Mouse (Mus musculus) brain, embryonic 14.5 days (tissue): ENCODE results near the gene Elmo1. TPM values are rescaled to one million over a fixed set of nuclear protein-coding genes. Genes with fewer than 3 reads are reported as not detected.

ENCODE experiments used
- DNase-seq: peaks from one replicate; pipeline ENCODE4 v3.0.0-alpha.2; 2011; ENCODE audit warnings: low read depth
- CTCF ChIP-seq: fragments of 200-500 bp; IDR thresholded peaks from 2 replicates; pipeline ENCODE4 v1.5.1; 2012; ENCODE audit warnings: inconsistent platforms, mild to moderate bottlenecking, moderate library complexity, borderline replicate concordance; ENCODE audit not compliant: insufficient read depth, insufficient read length; ENCODE audit errors: extremely low read depth
- POLR2A ChIP-seq: fragments of 200-500 bp; IDR thresholded peaks from 2 replicates; pipeline ENCODE4 v1.6.1; 2012; ENCODE audit warnings: mild to moderate bottlenecking, inconsistent platforms, borderline replicate concordance; ENCODE audit not compliant: poor library complexity, insufficient read depth, insufficient read length, severe bottlenecking; ENCODE audit errors: extremely low read depth
- polyA plus RNA-seq: library from polyadenylated mRNA; depleted of rRNA; stranded (reverse); fragments of >200 nt; gene quantifications from 2 replicates; pipeline ENCODE4 v1.2.3, GENCODE M21; 2012

The Elmo1 gene
- polyA plus RNA-seq, 1 experiment, result 46.9 TPM

GRCm38 (mm10) chr13:20300626-20301025, 210.2 kb downstream of the Elmo1 start:
- DNase-seq, result no peak
- TF ChIP-seq CTCF (no peak), POLR2A (no peak)

GRCm38 (mm10) chr13:20301760-20302159, 211.4 kb downstream of the Elmo1 start:
- no peak for TF ChIP-seq CTCF
- no peak for TF ChIP-seq POLR2A
- DNase-seq, result no peak

- no peak for DNase-seq
- TF ChIP-seq POLR2A (no peak), CTCF (no peak)
Measured at GRCm38 (mm10) chr13:20305621-20306020, 215.2 kb downstream of the Elmo1 start.

GRCm38 (mm10) chr13:20306180-20307177, 216.1 kb downstream of the Elmo1 start:
- DNase-seq, result peak; percentile 40
- no peak for TF ChIP-seq POLR2A
- no peak for TF ChIP-seq CTCF

- peak; percentile 25 for DNase-seq
- TF ChIP-seq POLR2A, result no peak
- TF ChIP-seq CTCF, result no peak
Measured at GRCm38 (mm10) chr13:20307381-20307780, 217.0 kb downstream of the Elmo1 start.

- TF ChIP-seq POLR2A (no peak), CTCF (peak; percentile 81; the same call in 1 of the 2 replicates)
- peak; percentile 95 for DNase-seq
Measured at GRCm38 (mm10) chr13:20311612-20312011, 221.2 kb downstream of the Elmo1 start.

- DNase-seq, result peak; percentile 45
Measured at GRCm38 (mm10) chr13:20313345-20313744, 222.9 kb downstream of the Elmo1 start.

GRCm38 (mm10) chr13:20316139-20316538, 225.7 kb downstream of the Elmo1 start:
- TF ChIP-seq CTCF, result no peak
- TF ChIP-seq POLR2A, result no peak

More at GRCm38 (mm10) chr13:20313345-20313744, 222.9 kb downstream of the Elmo1 start:
- no peak for TF ChIP-seq POLR2A
- no peak for TF ChIP-seq CTCF

GRCm38 (mm10) chr13:20318615-20319219, 228.3 kb downstream of the Elmo1 start:
- DNase-seq, result peak; percentile 29
- TF ChIP-seq CTCF (no peak), POLR2A (no peak)

More at GRCm38 (mm10) chr13:20316139-20316538, 225.7 kb downstream of the Elmo1 start:
- DNase-seq, result peak; percentile 67

- TF ChIP-seq CTCF (peak; percentile 31; the same call in 1 of the 2 replicates), POLR2A (no peak)
Measured at GRCm38 (mm10) chr13:20320232-20320631, 229.8 kb downstream of the Elmo1 start.

GRCm38 (mm10) chr13:20323478-20323877, 233.1 kb downstream of the Elmo1 start:
- TF ChIP-seq CTCF, result no peak

More at GRCm38 (mm10) chr13:20320232-20320631, 229.8 kb downstream of the Elmo1 start:
- no peak for DNase-seq

GRCm38 (mm10) chr13:20327064-20327463, 236.7 kb downstream of the Elmo1 start:
- DNase-seq, result no peak
- no peak for TF ChIP-seq CTCF
- TF ChIP-seq POLR2A, result no peak

More at GRCm38 (mm10) chr13:20323478-20323877, 233.1 kb downstream of the Elmo1 start:
- no peak for DNase-seq

GRCm38 (mm10) chr13:20327975-20328374, 237.6 kb downstream of the Elmo1 start:
- TF ChIP-seq POLR2A, result no peak
- no peak for TF ChIP-seq CTCF
- DNase-seq, result no peak
